Mouse (Mus musculus) forebrain, embryonic 15.5 days (tissue): ENCODE data around the gene Foxp1. TPM values are rescaled to one million over a fixed set of nuclear protein-coding genes. Genes with fewer than 3 reads are reported as not detected.
A peak's percentile ranks its signal among the peaks of the same experiment; 100 is the strongest.

Experiments used
- ATAC-seq: fragments of 200-750 bp; cut with Nextera tagmentation; replicated peaks from 2 replicates; pipeline ENCODE4 v1.8.0; 2017; ENCODE audit warnings: mild to moderate bottlenecking, moderate TSS enrichment, moderate library complexity
- H3K27ac ChIP-seq: fragments of 300-500 bp; sonication (generic); replicated peaks from 2 replicates; pipeline ENCODE4 v1.5.1; 2015; ENCODE audit warnings: mild to moderate bottlenecking, inconsistent platforms
- H3K27me3 ChIP-seq: fragments of 300-500 bp; sonication (generic); 2 replicates; pipeline ENCODE4 v1.6.1; 2015; ENCODE audit warnings: inconsistent platforms
- H3K36me3 ChIP-seq: fragments of 300-500 bp; sonication (generic); 2 replicates; pipeline ENCODE4 v1.6.1; 2015; ENCODE audit warnings: mild to moderate bottlenecking, inconsistent platforms
- H3K4me1 ChIP-seq: fragments of 300-500 bp; sonication (generic); 2 replicates; pipeline ENCODE4 v1.6.1; 2015; ENCODE audit warnings: inconsistent platforms
- H3K4me2 ChIP-seq: fragments of 300-500 bp; sonication (generic); replicated peaks from 2 replicates; pipeline ENCODE4 v1.6.1; 2015; ENCODE audit warnings: mild to moderate bottlenecking, inconsistent platforms
- H3K4me3 ChIP-seq: fragments of 300-500 bp; sonication (generic); 2 replicates; pipeline ENCODE4 v1.5.1; 2015; ENCODE audit warnings: mild to moderate bottlenecking, inconsistent platforms
- H3K9ac ChIP-seq: fragments of 300-500 bp; sonication (generic); replicated peaks from 2 replicates; pipeline ENCODE4 v1.6.1; 2015; ENCODE audit warnings: mild to moderate bottlenecking, inconsistent platforms
- H3K9me3 ChIP-seq: fragments of 300-500 bp; sonication (generic); 2 replicates; pipeline ENCODE4 v1.6.1; 2016; ENCODE audit warnings: inconsistent platforms
- WGBS: fragments of 180-500 bp; shearing (Covaris S2); methylation state at CpG from one replicate; pipeline ENCODE4 v1.1.7; 2015; ENCODE audit warnings: mixed read lengths; 5-methylcytosine and 5-hydroxymethylcytosine counted together
- microRNA-seq: library from miRNA; unstranded; fragments of <30 nt; microRNA quantifications from one replicate; pipeline ENCODE4, GENCODE M21; 2016
- polyA plus RNA-seq: library from polyadenylated mRNA; unstranded; fragments of >200 nt; fragmentation: Nextera tagmentation; extraction: Ambion mirVana; gene quantifications from 2 replicates; pipeline ENCODE4 v1.2.1, GENCODE M21; 2015

Foxp1 gene
- polyA plus RNA-seq, 1 experiment from 2014 or later: 102 TPM

DNA sequence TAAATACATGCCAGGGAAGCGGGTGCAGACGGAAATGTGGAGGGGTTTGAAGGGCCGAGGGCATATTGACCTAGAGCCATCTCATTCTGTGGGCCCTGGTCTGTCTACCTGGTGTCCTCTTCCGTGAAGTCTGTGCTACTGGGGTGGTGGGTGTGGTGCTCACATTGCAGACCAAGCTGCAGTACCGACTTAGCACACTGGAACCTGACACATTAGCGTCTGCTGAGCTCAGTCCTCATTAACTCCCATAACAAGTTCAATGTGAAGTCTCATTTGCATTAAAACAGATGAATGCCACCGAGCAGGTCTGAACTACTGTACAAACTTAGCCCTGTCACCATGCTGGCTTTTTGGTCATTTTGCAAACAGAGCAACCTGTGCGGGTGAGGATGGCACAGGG, 594.2 kb downstream of the Foxp1 start:
- peaks cover 29% of the 10 kb centered on the region for H3K4me1 ChIP-seq
- peak; percentile 73 for ATAC-seq
- H3K4me2 ChIP-seq: peak overlapping the region; percentile 21; the same call in 1 of the 2 replicates
- WGBS: 20% methylated on average over 8 of the region's 8 CpGs
- no peak overlapping the region for H3K9ac ChIP-seq
- H3K27ac ChIP-seq: no peak overlapping the region
- H3K36me3 ChIP-seq: no peaks in the 10 kb centered on the region
- no peaks in the 10 kb centered on the region for H3K27me3 ChIP-seq
- no peak overlapping the region for H3K4me3 ChIP-seq
- no peaks in the 10 kb centered on the region for H3K9me3 ChIP-seq

- Histone ChIP-seq H3K9me3 (no peaks in the 10 kb centered on the region), H3K4me2 (no peak overlapping the region), H3K27me3 (no peaks in the 10 kb centered on the region), H3K36me3 (no peaks in the 10 kb centered on the region), H3K9ac (no peak overlapping the region), H3K4me1 (no peaks in the 10 kb centered on the region), H3K27ac (no peak overlapping the region), H3K4me3 (no peak overlapping the region)
- no peak for ATAC-seq
- WGBS: 94% methylated on average over 6 of the region's 6 CpGs
Measured at GRCm38 (mm10) chr6:98901259-98901658, 621.3 kb downstream of the Foxp1 start.

- Histone ChIP-seq H3K4me1 (no peaks in the 10 kb centered on the region), H3K4me2 (no peak overlapping the region), H3K27me3 (no peaks in the 10 kb centered on the region), H3K9me3 (no peaks in the 10 kb centered on the region), H3K27ac (no peak overlapping the region), H3K9ac (no peak overlapping the region), H3K36me3 (no peaks in the 10 kb centered on the region), H3K4me3 (no peak overlapping the region)
- no peak for ATAC-seq
- WGBS: 80% methylated on average over 1 of the region's 1 CpGs
Measured at GRCm38 (mm10) chr6:98878208-98878607, 644.3 kb downstream of the Foxp1 start.

GRCm38 (mm10) chr6:98876401-98876800, 646.1 kb downstream of the Foxp1 start:
- no peak for ATAC-seq
- Histone ChIP-seq H3K9ac (no peak overlapping the region), H3K27me3 (no peaks in the 10 kb centered on the region), H3K4me1 (no peaks in the 10 kb centered on the region), H3K9me3 (no peaks in the 10 kb centered on the region), H3K36me3 (no peaks in the 10 kb centered on the region), H3K4me2 (no peak overlapping the region), H3K4me3 (no peak overlapping the region), H3K27ac (no peak overlapping the region)
- WGBS: 47% methylated on average over 2 of the region's 2 CpGs

Small RNA genes within 50 kb of the gene (microRNA-seq; reads per million reads assigned to microRNA genes)
- not detected for gene Gm22328
- not detected for gene Gm49348

Other genes starting within 250 kb of the Foxp1 start
- gene Eif4e3, start 144.1 kb upstream of the Foxp1 start, polyA plus RNA-seq: 9.9 and 10.0 TPM in 2 replicates
- 5.7 and 5.8 TPM in 2 replicates for gene Gm20696, start 144.1 kb upstream of the Foxp1 start, polyA plus RNA-seq
- gene Gpr27, start 170.0 kb upstream of the Foxp1 start, polyA plus RNA-seq: 22.5 and 24.2 TPM in 2 replicates
- 2.1 and 2.4 TPM in 2 replicates for gene Prok2, start 203.7 kb upstream of the Foxp1 start, polyA plus RNA-seq